Mouse (Mus musculus): ENCODE data around the gene Ptprm.

Gene Ptprm

DNA sequence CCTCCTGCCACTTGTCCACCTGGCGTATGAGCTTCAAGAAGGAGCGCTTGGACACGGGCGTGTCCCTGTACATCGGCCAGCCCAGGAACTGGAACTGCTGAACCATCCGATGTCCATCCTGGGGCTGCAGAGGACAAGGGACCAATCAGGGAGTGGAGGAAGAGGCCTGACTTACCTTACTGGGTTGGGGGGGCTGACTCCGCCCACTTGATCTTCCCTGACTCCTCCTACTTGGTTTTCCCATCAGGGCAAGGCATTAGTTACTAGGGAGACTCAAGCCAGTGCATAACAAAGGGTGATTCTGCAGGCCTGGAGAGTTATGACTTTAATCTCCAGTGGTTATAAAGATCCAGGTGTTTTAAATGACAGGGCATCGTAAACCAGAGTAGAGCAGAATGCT, 670.8 kb downstream of the Ptprm start:
- DNase-seq (ENCODE audit: low spot score in 2 of 2) = no peak

- DNase-seq (ENCODE audit: low spot score in 2 of 2) = peak in 1 of 2 experiments; percentile 42
These were observed 673.6 kb downstream of the Ptprm start for GRCm38 (mm10) chr17:66680662-66681061.

DNA sequence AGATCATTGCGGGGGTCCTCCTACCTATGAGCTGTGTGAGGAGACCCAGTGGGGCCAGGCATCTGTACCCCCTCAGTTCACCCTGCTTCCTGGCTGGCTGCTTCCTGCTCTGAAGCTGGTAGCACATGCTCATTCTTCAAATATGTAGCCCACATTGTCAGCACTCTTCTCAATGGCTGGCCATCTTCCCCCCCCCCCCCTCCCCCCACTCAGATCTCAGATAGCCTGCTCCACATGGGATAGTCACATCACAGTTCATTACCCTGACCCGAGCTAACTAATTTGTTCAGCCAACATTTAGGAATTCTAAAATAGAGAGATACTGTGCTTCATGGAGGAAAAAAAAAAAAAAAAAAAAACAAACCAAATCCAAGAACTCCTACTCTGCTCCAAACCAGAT, 679.6 kb downstream of the Ptprm start:
- DNase-seq (ENCODE audit: low spot score in 2 of 2) = no peak

DNA sequence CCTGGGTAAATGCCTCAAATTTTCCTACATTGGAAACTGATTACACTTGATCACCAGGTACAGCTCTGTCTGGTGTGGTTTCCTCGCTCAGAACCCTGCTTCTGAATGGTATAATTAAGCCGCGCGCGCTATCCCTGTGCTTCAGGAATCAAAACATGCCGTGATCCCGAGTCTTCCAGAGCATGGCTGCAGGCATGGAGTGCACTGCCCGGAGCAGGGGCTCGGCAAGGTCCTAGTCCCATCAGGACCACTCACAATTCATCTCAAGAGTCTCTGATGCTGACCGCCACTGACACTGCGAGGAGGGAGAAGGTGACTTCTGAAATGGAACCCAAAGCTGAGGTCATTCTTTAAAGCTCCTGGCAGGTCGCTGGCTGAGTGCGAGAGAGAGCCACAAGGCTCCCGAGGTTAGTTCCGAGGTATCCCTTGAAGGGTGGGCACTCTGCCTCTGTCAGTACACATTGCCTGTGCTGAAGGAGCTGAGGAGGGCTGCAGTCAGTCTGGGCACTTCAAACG, 682.5 kb downstream of the Ptprm start:
- DNase-seq (ENCODE audit: low spot score in 2 of 2) = no peak

DNA sequence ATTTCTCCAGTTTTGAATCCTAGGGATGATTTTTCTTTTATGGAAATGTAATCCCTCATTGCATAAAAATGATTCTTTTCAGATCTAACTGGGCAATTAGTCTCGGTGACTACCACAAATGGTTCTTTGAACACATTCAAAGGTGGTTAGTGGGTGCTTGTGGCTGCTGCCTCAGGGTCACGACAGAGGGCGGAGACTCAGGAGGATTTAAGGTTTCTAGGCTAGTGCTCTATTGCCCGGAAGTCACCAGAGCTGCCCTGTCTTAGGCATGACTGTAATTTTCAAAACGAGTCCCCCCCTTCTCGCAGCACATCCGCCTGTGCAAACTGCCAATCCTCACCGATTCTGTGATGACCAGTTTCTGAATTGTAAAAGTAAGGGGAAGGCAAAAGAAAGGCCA, 683.0 kb downstream of the Ptprm start:
- DNase-seq (ENCODE audit: low spot score in 2 of 2) = no peak

- DNase-seq (ENCODE audit: low spot score in 2 of 2) = no peak
These were observed 688.5 kb downstream of the Ptprm start for GRCm38 (mm10) chr17:66665791-66666190.

DNA sequence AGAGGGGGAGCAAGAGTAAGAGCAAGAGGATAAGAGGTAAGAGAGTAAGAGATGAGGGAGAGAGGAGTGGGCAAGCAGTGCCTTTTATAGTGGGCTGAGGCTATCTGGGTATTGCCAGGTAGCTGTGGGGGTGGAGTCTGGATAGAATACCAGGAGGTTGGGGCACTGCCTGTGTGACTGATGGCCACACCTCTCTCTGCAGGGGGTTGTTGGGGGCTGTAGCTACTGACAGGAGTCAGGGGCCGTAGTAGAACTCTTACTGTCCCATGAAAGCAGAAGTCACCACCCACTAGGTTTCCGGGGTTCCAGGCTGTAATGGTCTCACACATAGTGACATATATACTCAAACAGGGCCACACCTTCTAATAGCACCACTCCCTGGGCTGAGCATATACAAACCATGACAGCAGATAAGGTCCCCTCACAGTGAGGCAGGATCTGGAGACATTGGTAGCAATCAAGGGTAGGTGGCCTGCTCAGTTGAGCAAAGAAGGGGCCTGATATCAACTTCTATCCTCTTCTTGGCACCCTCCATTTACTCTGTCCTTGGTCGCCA, 689.0 kb downstream of the Ptprm start:
- DNase-seq (ENCODE audit: low spot score in 2 of 2) = no peak

- DNase-seq (ENCODE audit: low spot score in 2 of 2) = no peak
These were observed 689.5 kb downstream of the Ptprm start for GRCm38 (mm10) chr17:66664796-66665195.

DNA sequence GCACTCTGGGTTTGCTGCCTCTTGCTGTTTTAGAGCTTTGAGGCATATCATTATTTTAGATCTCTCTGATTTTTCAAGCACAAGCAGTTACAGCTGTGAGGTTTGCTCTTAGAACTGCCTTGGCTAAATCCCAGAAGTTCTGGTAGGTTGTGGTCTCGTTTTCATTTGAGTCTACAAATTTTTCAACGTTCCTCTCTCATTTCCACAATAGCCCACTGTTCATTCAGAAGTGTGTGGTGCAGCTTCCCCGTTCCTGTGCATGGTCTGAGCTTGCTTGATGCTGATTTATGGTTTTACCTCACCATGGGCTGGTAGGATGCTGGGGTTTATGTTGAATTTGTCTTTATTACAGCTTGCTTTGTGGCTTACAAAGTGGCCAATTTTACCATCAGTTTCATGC, 695.0 kb downstream of the Ptprm start:
- no peak for DNase-seq (ENCODE audit: low spot score in 2 of 2)

- DNase-seq (ENCODE audit: low spot score in 2 of 2) = no peak
These were observed 716.1 kb downstream of the Ptprm start for GRCm38 (mm10) chr17:66637951-66638722.

GRCm38 (mm10) chr17:66619996-66620656, 734.1 kb downstream of the Ptprm start:
- DNase-seq (ENCODE audit: low spot score in 2 of 2) = no peak

- no peak for DNase-seq (ENCODE audit: low spot score in 2 of 2)
These were observed 734.9 kb downstream of the Ptprm start for GRCm38 (mm10) chr17:66619255-66619826.
